Mouse (Mus musculus) left cerebral cortex, postnatal 25 days (tissue): Measurements from ENCODE around the gene Milr1. TPM values are rescaled to one million over a fixed set of nuclear protein-coding genes. Genes with fewer than 3 reads are reported as not detected.
"Not testable (repeated sequence)": the region's sequence is repeated elsewhere in the genome, so short reads cannot be mapped to it uniquely, and the experiment has no call there.

ENCODE experiments used
- DNase-seq, 2 experiments: peaks; one replicate each; pipeline ENCODE4 v3.0.0; 2022; ENCODE audit warnings: low spot score in 2 of 2, mixed read lengths in 1 of 2
- intact Hi-C: fragments of 180-260 bp; cut with DNase I; formaldehyde crosslinking; loops from one replicate; pipeline ENCODE4 v1.15.1; 2025
- total RNA-seq, 2 experiments: library from RNA; stranded (reverse); gene quantifications; 2 replicates each; pipeline ENCODE4 v1.2.3; 2021

Gene Milr1
- not detected for total RNA-seq

GRCm38 (mm10) chr11:106751039-106752018 lies at the start of gene Milr1:
TSS of gene Milr1 (plus strand) at chr11:106751226.
- intact Hi-C loops = no loop called here
- no peak for DNase-seq

GRCm38 (mm10) chr11:106701589-106701988 lies 49.4 kb upstream of the Milr1 start:
- DNase-seq = no peak
- intact Hi-C loops = no loop called here

- intact Hi-C loops = no loop called here
- no peak for DNase-seq
Observed at GRCm38 (mm10) chr11:106702584-106702983, 48.4 kb upstream of the Milr1 start.

GRCm38 (mm10) chr11:106703931-106704330 lies 47.1 kb upstream of the Milr1 start:
- intact Hi-C loops = no loop called here
- DNase-seq = no peak

GRCm38 (mm10) chr11:106704399-106705111 lies 46.5 kb upstream of the Milr1 start:
- no peak for DNase-seq
- intact Hi-C loops = no loop called here

- no peak for DNase-seq
- intact Hi-C loops = no loop called here
Observed at GRCm38 (mm10) chr11:106706212-106706611, 44.8 kb upstream of the Milr1 start.

- no peak for DNase-seq
- intact Hi-C loops = no loop called here
Observed at GRCm38 (mm10) chr11:106707085-106707484, 43.9 kb upstream of the Milr1 start.

- intact Hi-C loops = no loop called here
- DNase-seq = no peak
Observed at GRCm38 (mm10) chr11:106707866-106708265, 43.2 kb upstream of the Milr1 start.

GRCm38 (mm10) chr11:106709227-106709985 lies 41.6 kb upstream of the Milr1 start:
- intact Hi-C loops = no loop called here
- DNase-seq = no peak

GRCm38 (mm10) chr11:106710789-106711188 lies 40.2 kb upstream of the Milr1 start:
- DNase-seq = no peak
- intact Hi-C loops = no loop called here

GRCm38 (mm10) chr11:106715066-106715465 lies 36.0 kb upstream of the Milr1 start:
- intact Hi-C loops = no loop called here
- DNase-seq = peak in 1 of 2 experiments; percentile 6

- DNase-seq = no peak
- intact Hi-C loops = no loop called here
Observed at GRCm38 (mm10) chr11:106716568-106716967, 34.5 kb upstream of the Milr1 start.

- intact Hi-C loops = no loop called here
- no peak for DNase-seq
Observed at GRCm38 (mm10) chr11:106720379-106720778, 30.6 kb upstream of the Milr1 start.

GRCm38 (mm10) chr11:106722831-106723361 lies 28.1 kb upstream of the Milr1 start:
- intact Hi-C loops = no loop called here

GRCm38 (mm10) chr11:106723611-106724125 lies 27.4 kb upstream of the Milr1 start:
- intact Hi-C loops = no loop called here
- DNase-seq = no peak

More at GRCm38 (mm10) chr11:106722831-106723361, 28.1 kb upstream of the Milr1 start:
- DNase-seq = no peak

- intact Hi-C loops = no loop called here
- DNase-seq = no peak
Observed at GRCm38 (mm10) chr11:106724176-106724915, 26.7 kb upstream of the Milr1 start.

GRCm38 (mm10) chr11:106724916-106725235 lies 26.1 kb upstream of the Milr1 start:
- DNase-seq, intact Hi-C loops: not testable (repeated sequence)

GRCm38 (mm10) chr11:106727967-106728366 lies 23.1 kb upstream of the Milr1 start:
- DNase-seq = no peak
- intact Hi-C loops = no loop called here
